8 mouse cellular contexts compared by ENCODE assay signal in genomic region chr10:128525671-128526308, GRCm38 (mm10). TPM values are rescaled to one million over a fixed set of nuclear protein-coding genes. Genes with fewer than 3 reads are reported as not detected.
DNase-seq lines count a peak whose midpoint lies in the region; ATAC-seq and TF ChIP-seq lines count a peak whose summit lies in the region.

Gene Esyt1 (minus strand): TSS chr10:128525871.

- H3K4me3 ChIP-seq in CH12.LX (replicated peaks in 1 of 3; ENCODE audit: low read depth in 2 of 3, low read length in 2 of 3, poor library complexity in 1 of 3) = peak within 1 kb of the TSS; percentile 86 to 92 (median 86)
- peak within 1 kb of the TSS; percentile 64 for H3K4me3 ChIP-seq in forebrain, embryonic 11.5 days (ENCODE audit: low read depth, low read length)
- peak within 1 kb of the TSS; percentile 95 for H3K4me3 ChIP-seq in heart, embryonic 16.5 days (ENCODE audit: low read length)
- H3K4me3 ChIP-seq in liver, embryonic 15.5 days (replicated peaks) = peak within 1 kb of the TSS; percentile 78
- peak within 1 kb of the TSS; percentile 78 for H3K4me3 ChIP-seq in neural tube, embryonic 12.5 days
- H3K4me3 ChIP-seq in testis, adult 2 months (ENCODE audit: control insufficient read depth, low read depth, low read length) = peak within 1 kb of the TSS; percentile 86

- peak within 1 kb of the TSS; percentile 71 for H3K9ac ChIP-seq in CH12.LX (ENCODE audit: insufficient read depth, low read depth)
- H3K9ac ChIP-seq in forebrain, embryonic 11.5 days (ENCODE audit: low read length) = peak within 1 kb of the TSS; percentile 65
- H3K9ac ChIP-seq in heart, embryonic 16.5 days (ENCODE audit: low read length) = peak within 1 kb of the TSS; percentile 91
- H3K9ac ChIP-seq in liver, embryonic 15.5 days = peak within 1 kb of the TSS; percentile 89
- H3K9ac ChIP-seq in neural tube, embryonic 12.5 days = peak within 1 kb of the TSS; percentile 75

- ATAC-seq in forebrain, embryonic 11.5 days (replicated peaks; ENCODE audit: low FRiP score) = peak; percentile 96
- peak; percentile 98 for ATAC-seq in heart, embryonic 16.5 days (replicated peaks; ENCODE audit: extremely low read depth, insufficient read depth, low FRiP score)
- ATAC-seq in liver, embryonic 15.5 days (ENCODE audit: insufficient read depth) = peak; percentile 96
- peak; percentile 97 for ATAC-seq in neural tube, embryonic 12.5 days (ENCODE audit: low FRiP score, low read depth)

- TF ChIP-seq RAD21 in CH12.LX (IDR thresholded peaks at IDR 0.05; ENCODE audit: low read depth, low read length) = no peak

- in situ Hi-C loops in CH12.LX (cut with MboI; ENCODE audit: low pct_ligation_motif_present, low pct_unique_long_range_greater_than_20kb, low sequenced_read_pairs) = no loop called here

- peaks cover 18 to 22% of the 10 kb centered on the region in 2 experiments for H3K36me3 ChIP-seq in CH12.LX (replicated peaks in 1 of 2; ENCODE audit: control insufficient read depth in 1 of 2, insufficient read depth in 1 of 2, low read length in 1 of 2)
- H3K36me3 ChIP-seq in forebrain, embryonic 11.5 days (ENCODE audit: control insufficient read depth, insufficient read depth, low read length) = no peaks in the 10 kb centered on the region
- H3K36me3 ChIP-seq in heart, embryonic 16.5 days (ENCODE audit: control insufficient read depth, insufficient read depth) = peaks cover 9% of the 10 kb centered on the region
- peaks cover 16% of the 10 kb centered on the region for H3K36me3 ChIP-seq in liver, embryonic 15.5 days (replicated peaks)
- H3K36me3 ChIP-seq in neural tube, embryonic 12.5 days = peaks cover 6% of the 10 kb centered on the region
- H3K36me3 ChIP-seq in testis, adult 2 months (ENCODE audit: control insufficient read depth, insufficient read depth, low read length) = no peaks in the 10 kb centered on the region

- peaks cover 0 to 21% of the 10 kb centered on the region in 2 experiments; a peak in 2 of 4 replicates for H3K4me1 ChIP-seq in CH12.LX (ENCODE audit: control insufficient read depth in 1 of 2, insufficient read depth in 2 of 2)
- H3K4me1 ChIP-seq in forebrain, embryonic 11.5 days (replicated peaks; ENCODE audit: control insufficient read depth, insufficient read depth, low read length) = peaks cover 4% of the 10 kb centered on the region; the same call in 1 of the 2 replicates
- peaks cover 7% of the 10 kb centered on the region for H3K4me1 ChIP-seq in heart, embryonic 16.5 days (ENCODE audit: control insufficient read depth, insufficient read depth, low read length)
- peaks cover 35% of the 10 kb centered on the region for H3K4me1 ChIP-seq in liver, embryonic 15.5 days (replicated peaks)
- peaks cover 17% of the 10 kb centered on the region for H3K4me1 ChIP-seq in neural tube, embryonic 12.5 days
- peaks cover 14% of the 10 kb centered on the region for H3K4me1 ChIP-seq in testis, adult 2 months (ENCODE audit: control insufficient read depth, insufficient read depth, low read length)

- under 1% methylated on average over 37 of the region's 37 CpGs for WGBS in forebrain, embryonic 11.5 days
- WGBS in heart, embryonic 16.5 days = under 1% methylated on average over 37 of the region's 37 CpGs
- WGBS in liver, embryonic 15.5 days (ENCODE audit: insufficient replicate concordance) = under 1% methylated on average over 37 of the region's 37 CpGs
- WGBS in neural tube, embryonic 12.5 days = under 1% methylated on average over 37 of the region's 37 CpGs

- H3K27ac ChIP-seq in CH12.LX (ENCODE audit: insufficient read depth, low read depth) = peak within 1 kb of the TSS; percentile 51
- H3K27ac ChIP-seq in forebrain, embryonic 11.5 days (ENCODE audit: low read depth, low read length) = peak within 1 kb of the TSS; percentile 41; the same call in 1 of the 2 replicates
- peak within 1 kb of the TSS; percentile 88 for H3K27ac ChIP-seq in heart, embryonic 16.5 days (ENCODE audit: low read length)
- peak within 1 kb of the TSS; percentile 92 for H3K27ac ChIP-seq in liver, embryonic 15.5 days (replicated peaks)
- H3K27ac ChIP-seq in neural tube, embryonic 12.5 days = peak within 1 kb of the TSS; percentile 50
- H3K27ac ChIP-seq in testis, adult 2 months (ENCODE audit: control insufficient read depth, insufficient read depth, low read depth, low read length) = 0 out of 2 replicates have a peak within 1 kb of the TSS, but pooled peaks have one; percentile 20

- no peak for TF ChIP-seq EP300 in CH12.LX (IDR thresholded peaks at IDR 0.05; ENCODE audit: low read length)

- DNase-seq in CH12.LX (ENCODE audit: extremely low read depth) = peak; percentile 99
- DNase-seq in c-Kit-positive CD71-positive TER-119-negative erythroid progenitor cells, embryonic 14.5 days (ENCODE audit: low read depth) = peak; percentile 99
- DNase-seq in forebrain, embryonic 11.5 days (ENCODE audit: low spot score) = peak; percentile 93
- peak; percentile 93 to 98 for DNase-seq in kidney, postnatal 36 days

- dilution Hi-C loops in CH12.LX (cut with MboI; ENCODE audit: extremely low pct_ligation_motif_present, extremely low pct_unique_long_range_greater_than_20kb, low sequenced_read_pairs) = no loop called here

- no peaks in the 10 kb centered on the region for H3K9me3 ChIP-seq in CH12.LX (replicated peaks; ENCODE audit: low read length)
- H3K9me3 ChIP-seq in forebrain, embryonic 11.5 days (ENCODE audit: control insufficient read depth, low read length) = no peaks in the 10 kb centered on the region
- H3K9me3 ChIP-seq in heart, embryonic 16.5 days (replicated peaks; ENCODE audit: control insufficient read depth, low read length) = no peaks in the 10 kb centered on the region
- no peaks in the 10 kb centered on the region for H3K9me3 ChIP-seq in liver, embryonic 15.5 days (replicated peaks)
- no peaks in the 10 kb centered on the region for H3K9me3 ChIP-seq in neural tube, embryonic 12.5 days

- TF ChIP-seq POLR2A in CH12.LX (IDR thresholded peaks at IDR 0.05; ENCODE audit: low read depth, low read length) = peak; percentile 89
- no peak for TF ChIP-seq POLR2A in testis, adult 2 months (IDR thresholded peaks at IDR 0.05; ENCODE audit: control insufficient read depth, low read depth, low read length)

- TF ChIP-seq CTCF in CH12.LX (conservative IDR thresholded peaks at IDR 0.05 in 1 of 2, IDR thresholded peaks at IDR 0.05 in 1 of 2; ENCODE audit: low read depth in 2 of 2, low read length in 2 of 2) = peak in 1 of 2 experiments; percentile 52; a peak in 2 of 4 replicates
- no peak for TF ChIP-seq CTCF in testis, adult 2 months (IDR thresholded peaks at IDR 0.05; ENCODE audit: control insufficient read depth, insufficient read depth, insufficient replicate concordance, low read depth, low read length)

- no peaks in the 10 kb centered on the region for H3K27me3 ChIP-seq in CH12.LX (replicated peaks)
- H3K27me3 ChIP-seq in forebrain, embryonic 11.5 days (ENCODE audit: control insufficient read depth, insufficient read depth, low read length) = peaks cover 22% of the 10 kb centered on the region
- H3K27me3 ChIP-seq in heart, embryonic 16.5 days (ENCODE audit: control insufficient read depth, insufficient read depth, low read length) = no peaks in the 10 kb centered on the region
- H3K27me3 ChIP-seq in liver, embryonic 15.5 days = no peaks in the 10 kb centered on the region
- H3K27me3 ChIP-seq in neural tube, embryonic 12.5 days (replicated peaks) = peaks cover 7% of the 10 kb centered on the region
- peaks cover 2% of the 10 kb centered on the region for H3K27me3 ChIP-seq in testis, adult 2 months (ENCODE audit: control insufficient read depth, insufficient read depth, low read length)

- H3K79me2 ChIP-seq in CH12.LX (replicated peaks; ENCODE audit: control insufficient read depth, extremely low read depth, insufficient read depth, poor library complexity, severe bottlenecking) = no peaks in the 10 kb centered on the region

- H3K4me2 ChIP-seq in CH12.LX (ENCODE audit: insufficient read depth, low read depth, poor library complexity, severe bottlenecking) = peak within 1 kb of the TSS; percentile 81
- H3K4me2 ChIP-seq in forebrain, embryonic 11.5 days (ENCODE audit: low read depth, low read length, severe bottlenecking) = peak within 1 kb of the TSS; percentile 99
- peak within 1 kb of the TSS; percentile 99 for H3K4me2 ChIP-seq in heart, embryonic 16.5 days (ENCODE audit: low read depth, low read length)
- peak within 1 kb of the TSS; percentile 99 for H3K4me2 ChIP-seq in liver, embryonic 15.5 days
- peak within 1 kb of the TSS; percentile 99 for H3K4me2 ChIP-seq in neural tube, embryonic 12.5 days (replicated peaks)

TF ChIP-seq in CH12.LX, 34 proteins besides CTCF, POLR2A, EP300 and RAD21 (continues in another document):
- TF ChIP-seq RCOR1 (conservative IDR thresholded peaks at IDR 0.05; ENCODE audit: low read depth, low read length) (no peak), JUN (IDR thresholded peaks at IDR 0.05; ENCODE audit: insufficient read depth, low read depth, low read length) (peak; percentile 72), USF2 (conservative IDR thresholded peaks at IDR 0.05; ENCODE audit: low read depth, low read length) (no peak), CHD1 (IDR thresholded peaks at IDR 0.05; ENCODE audit: low read depth, low read length) (no peak), USF1 (IDR thresholded peaks at IDR 0.05; ENCODE audit: low read depth, low read length) (peak; percentile 40), UBTF (IDR thresholded peaks at IDR 0.05; ENCODE audit: low read depth, low read length) (no peak), BHLHE40 (IDR thresholded peaks at IDR 0.05; ENCODE audit: low read depth, low read length) (no peak), ZNF384 (IDR thresholded peaks at IDR 0.05; ENCODE audit: low read depth, low read length) (no peak), CHD2 (IDR thresholded peaks at IDR 0.05; ENCODE audit: low read length) (peak; percentile 59; the same call in 1 of the 2 replicates), MAFK (IDR thresholded peaks at IDR 0.05; ENCODE audit: insufficient replicate concordance, low read length) (no peak), ZC3H11A (IDR thresholded peaks at IDR 0.05; ENCODE audit: low read depth, low read length) (no peak), IRF4 (IDR thresholded peaks at IDR 0.05; ENCODE audit: low read depth, low read length) (peak; percentile 31; the same call in 1 of the 2 replicates), ZKSCAN1 (IDR thresholded peaks at IDR 0.05; ENCODE audit: borderline replicate concordance, low read depth, low read length) (no peak), TBP (conservative IDR thresholded peaks at IDR 0.05; ENCODE audit: low read depth, low read length) (peak; percentile 91)

RNA-seq across cellular contexts. Expression of gene Esyt1, which starts in this region (rescaled TPM):
- 43.2 and 48.0 TPM in 2 replicates for total RNA-seq in CH12.LX (2012; rRNA removed)
- 20.2 and 20.6 TPM in 2 replicates for total RNA-seq in CH12.LX (2014; rRNA removed)
- 33.0 and 38.2 TPM in 2 replicates for polyA plus RNA-seq in CH12.LX (2012; ENCODE audit: insufficient read length, low read depth)
- polyA plus RNA-seq in forebrain, embryonic 11.5 days (2014; fragmentation: Nextera tagmentation; extraction: Ambion mirVana) = 15.2 and 18.1 TPM in 2 replicates
- polyA plus RNA-seq in heart, embryonic 16.5 days (2015; fragmentation: Nextera tagmentation; extraction: Ambion mirVana) = 22.5 and 25.7 TPM in 2 replicates
- polyA plus RNA-seq in liver, embryonic 15.5 days (2015; fragmentation: Nextera tagmentation; extraction: Ambion mirVana) = 11.8 and 12.6 TPM in 2 replicates
- polyA plus RNA-seq in neural tube, embryonic 12.5 days (2016; fragmentation: Nextera tagmentation; extraction: Ambion mirVana) = 38.3 and 45.3 TPM in 2 replicates
- 1.6 and 3.1 TPM in 2 replicates for polyA plus RNA-seq in testis, adult 2 months (2012; rRNA removed)

Comparison
In these comparisons a context has a peak if more than half of its experiments do, and no peak if none do; other contexts are left out.
1. Peak in every context shown above with its lines: DNase-seq, ATAC-seq, H3K4me3 ChIP-seq and H3K27ac ChIP-seq.
2. H3K27ac ChIP-seq: peak in every context shown above with its lines; median percentile 92 in liver, embryonic 15.5 days; 88 in heart, embryonic 16.5 days; 51 in CH12.LX; 50 in neural tube, embryonic 12.5 days; 41 in forebrain, embryonic 11.5 days; 20 in testis, adult 2 months.